8 mouse cellular contexts compared by ENCODE assay signal in genomic region chr15:78530671-78531450, GRCm38 (mm10). TPM values are rescaled to one million over a fixed set of nuclear protein-coding genes. Genes with fewer than 3 reads are reported as not detected.
A peak's percentile ranks its signal among the peaks of the same experiment; 100 is the strongest.
DNase-seq lines count a peak whose midpoint lies in the region; ATAC-seq and TF ChIP-seq lines count a peak whose summit lies in the region.

C1qtnf6 (minus strand) TSS chr15:78531416.

- TF ChIP-seq CTCF in liver, postnatal 0 days (IDR thresholded peaks at IDR 0.05; ENCODE audit: low read depth): no peak

- no peaks in the 10 kb centered on the region for H3K27me3 ChIP-seq in intestine, embryonic 14.5 days (replicated peaks; ENCODE audit: control insufficient read depth, insufficient read depth, low read length)
- H3K27me3 ChIP-seq in liver, postnatal 0 days (ENCODE audit: insufficient read depth, low read length): no peaks in the 10 kb centered on the region
- no peaks in the 10 kb centered on the region for H3K27me3 ChIP-seq in stomach, embryonic 16.5 days (ENCODE audit: control insufficient read depth, insufficient read depth, low read length)

- 70% methylated on average over 17 of the region's 17 CpGs for WGBS in intestine, embryonic 14.5 days
- 69% methylated on average over 17 of the region's 17 CpGs for WGBS in liver, postnatal 0 days (ENCODE audit: insufficient replicate concordance)
- whole genome bisulfite sequencing in stomach, embryonic 16.5 days: 65% methylated on average over 17 of the region's 17 CpGs

- intact Hi-C loops in gastrocnemius, postnatal 14 days (cut with DNase I; ENCODE audit: low total_unique reads): loop anchor here (5.0 kb wide), 1 partner anchor 84 kb away; no protein-coding TSS in a partner anchor

- ATAC-seq in intestine, embryonic 14.5 days (replicated peaks; ENCODE audit: low FRiP score, low TSS enrichment, low read depth): no peak
- no peak for ATAC-seq in liver, postnatal 0 days
- ATAC-seq in stomach, embryonic 16.5 days (ENCODE audit: insufficient read depth, low FRiP score): no peak

- H3K36me3 ChIP-seq in intestine, embryonic 14.5 days (ENCODE audit: control insufficient read depth, insufficient read depth, low read length): no peaks in the 10 kb centered on the region
- no peaks in the 10 kb centered on the region for H3K36me3 ChIP-seq in liver, postnatal 0 days (replicated peaks; ENCODE audit: insufficient read depth, low read length)
- H3K36me3 ChIP-seq in stomach, embryonic 16.5 days (ENCODE audit: control insufficient read depth, insufficient read depth, low read length): no peaks in the 10 kb centered on the region

- H3K4me3 ChIP-seq in brown adipose tissue, adult 24 weeks (ENCODE audit: insufficient read depth, low read depth, low read length): peak within 1 kb of the TSS; percentile 30
- peak within 1 kb of the TSS; percentile 21 for H3K4me3 ChIP-seq in intestine, embryonic 14.5 days (ENCODE audit: low read depth, low read length)
- peak within 1 kb of the TSS; percentile 21; the same call in 1 of the 2 replicates for H3K4me3 ChIP-seq in liver, postnatal 0 days (ENCODE audit: low read depth, low read length)
- H3K4me3 ChIP-seq in stomach, embryonic 16.5 days (replicated peaks; ENCODE audit: low read length): peak within 1 kb of the TSS; percentile 37

- peak; percentile 55 for DNase-seq in cerebellum, adult 11 months
- DNase-seq in cerebellum, postnatal 4 days (ENCODE audit: low spot score in 2 of 2): no peak
- DNase-seq in gastrocnemius, postnatal 14 days: peak; percentile 78
- no peak for DNase-seq in intestine, embryonic 14.5 days (ENCODE audit: low spot score)
- DNase-seq in liver, postnatal 0 days: no peak
- no peak for DNase-seq in thymus, postnatal 0 days (ENCODE audit: low spot score)

- TF ChIP-seq EP300 in liver, postnatal 0 days (IDR thresholded peaks at IDR 0.05; ENCODE audit: low read depth): no peak

- no peaks in the 10 kb centered on the region for H3K9me3 ChIP-seq in intestine, embryonic 14.5 days (ENCODE audit: control insufficient read depth, low read length)
- H3K9me3 ChIP-seq in liver, postnatal 0 days (ENCODE audit: low read length): no peaks in the 10 kb centered on the region
- H3K9me3 ChIP-seq in stomach, embryonic 16.5 days (replicated peaks; ENCODE audit: control insufficient read depth, low read length): no peaks in the 10 kb centered on the region

- H3K4me2 ChIP-seq in intestine, embryonic 14.5 days (ENCODE audit: low read length): peak within 1 kb of the TSS; percentile 47
- H3K4me2 ChIP-seq in liver, postnatal 0 days (ENCODE audit: low read depth, low read length): peak within 1 kb of the TSS; percentile 62
- H3K4me2 ChIP-seq in stomach, embryonic 16.5 days (ENCODE audit: low read depth, low read length): peak within 1 kb of the TSS; percentile 56

- peaks cover 25% of the 10 kb centered on the region for H3K4me1 ChIP-seq in brown adipose tissue, adult 24 weeks (ENCODE audit: control insufficient read depth, insufficient read depth, insufficient read length, low read length)
- peaks cover 26% of the 10 kb centered on the region for H3K4me1 ChIP-seq in intestine, embryonic 14.5 days (replicated peaks; ENCODE audit: control insufficient read depth, insufficient read depth, low read length)
- H3K4me1 ChIP-seq in liver, postnatal 0 days (ENCODE audit: insufficient read depth): peaks cover 25% of the 10 kb centered on the region
- H3K4me1 ChIP-seq in stomach, embryonic 16.5 days (ENCODE audit: control insufficient read depth, insufficient read depth, low read length): peaks cover 40% of the 10 kb centered on the region

- H3K27ac ChIP-seq in brown adipose tissue, adult 24 weeks (replicated peaks; ENCODE audit: low read depth, low read length): peak within 1 kb of the TSS; percentile 77
- peak within 1 kb of the TSS; percentile 78 for H3K27ac ChIP-seq in intestine, embryonic 14.5 days (ENCODE audit: low read depth)
- peak within 1 kb of the TSS; percentile 88 for H3K27ac ChIP-seq in liver, postnatal 0 days (ENCODE audit: low read depth)
- peak within 1 kb of the TSS; percentile 95 for H3K27ac ChIP-seq in stomach, embryonic 16.5 days (ENCODE audit: low read length)

- H3K9ac ChIP-seq in intestine, embryonic 14.5 days (ENCODE audit: low read length): peak within 1 kb of the TSS; percentile 45
- peak within 1 kb of the TSS; percentile 16; the same call in 1 of the 2 replicates for H3K9ac ChIP-seq in liver, postnatal 0 days (replicated peaks)
- H3K9ac ChIP-seq in stomach, embryonic 16.5 days (ENCODE audit: low read length): peak within 1 kb of the TSS; percentile 67

RNA-seq across cellular contexts. Expression of gene C1qtnf6, which starts in this region (rescaled TPM):
- polyA plus RNA-seq in brown adipose tissue, adult 24 weeks (2012; ENCODE audit: insufficient read depth, insufficient read length, missing spikeins): 2.7 and 3.3 TPM in 2 replicates
- 10 to 100 TPM; 36.9 to 40.4 TPM for total RNA-seq in gastrocnemius, postnatal 14 days (2021)
- polyA plus RNA-seq in intestine, embryonic 14.5 days (2014; fragmentation: Nextera tagmentation; extraction: Ambion mirVana): 30.1 and 34.9 TPM in 2 replicates
- 4.3 and 4.4 TPM in 2 replicates for polyA plus RNA-seq in liver, postnatal 0 days (2015; fragmentation: Nextera tagmentation; extraction: Ambion mirVana)
- 31.3 and 35.6 TPM in 2 replicates for polyA plus RNA-seq in stomach, embryonic 16.5 days (2015; fragmentation: Nextera tagmentation; extraction: Ambion mirVana)
- polyA plus RNA-seq in thymus, postnatal 0 days (2015; fragmentation: Nextera tagmentation; extraction: Ambion mirVana): 6.5 and 9.1 TPM in 2 replicates

Comparison
In these comparisons a context has a peak if more than half of its experiments do, and no peak if none do; other contexts are left out.
1. DNase-seq: peak in cerebellum, adult 11 months (single experiment) and gastrocnemius, postnatal 14 days (single experiment); none in cerebellum, postnatal 4 days (0 of 2), intestine, embryonic 14.5 days (single experiment), liver, postnatal 0 days (single experiment) and thymus, postnatal 0 days (single experiment).
2. H3K9ac ChIP-seq: peak in every context shown above with its lines; median percentile 67 in stomach, embryonic 16.5 days; 45 in intestine, embryonic 14.5 days; 16 in liver, postnatal 0 days.
3. Peak in every context shown above with its lines, with median percentiles within 50 percentile points of each other: H3K27ac ChIP-seq, H3K4me3 ChIP-seq and H3K4me2 ChIP-seq.